Mouse (Mus musculus) heart, postnatal 4 days (tissue): Measurements from ENCODE around the gene Hspb8. TPM values are rescaled to one million over a fixed set of nuclear protein-coding genes. Genes with fewer than 3 reads are reported as not detected.
"Not testable (repeated sequence)": the region's sequence is repeated elsewhere in the genome, so short reads cannot be mapped to it uniquely, and the experiment has no call there.

Experiments used
- DNase-seq: peaks from one replicate; pipeline ENCODE4 v3.0.0; 2021
- total RNA-seq, 2 experiments: library from RNA; stranded (reverse); gene quantifications; 2 replicates each; pipeline ENCODE4 v1.2.3; 2021

Hspb8 gene
- total RNA-seq, 2 experiments from 2014 or later: 75.1 to 75.9 TPM

DNA sequence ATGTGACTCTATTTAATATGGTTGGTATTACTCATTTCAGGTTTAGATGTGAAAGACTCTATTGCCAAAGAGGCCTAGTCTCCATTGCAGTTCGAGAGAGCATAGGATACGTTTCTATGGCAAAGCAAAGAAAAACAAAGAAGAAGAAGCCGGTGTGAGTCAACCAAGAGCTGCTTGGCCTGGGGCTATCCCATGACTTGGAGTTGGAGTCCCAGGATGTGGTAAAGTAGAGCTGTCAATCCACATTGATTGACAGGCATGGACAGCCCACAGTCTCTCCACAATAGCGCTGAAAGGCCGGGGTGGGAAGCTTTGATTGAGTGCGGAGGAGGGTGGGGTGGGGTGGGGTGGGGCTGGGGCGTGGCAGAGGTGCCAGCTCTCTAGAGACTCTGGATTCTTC, 10.2 kb upstream of the Hspb8 start:
- no peak for DNase-seq

DNA sequence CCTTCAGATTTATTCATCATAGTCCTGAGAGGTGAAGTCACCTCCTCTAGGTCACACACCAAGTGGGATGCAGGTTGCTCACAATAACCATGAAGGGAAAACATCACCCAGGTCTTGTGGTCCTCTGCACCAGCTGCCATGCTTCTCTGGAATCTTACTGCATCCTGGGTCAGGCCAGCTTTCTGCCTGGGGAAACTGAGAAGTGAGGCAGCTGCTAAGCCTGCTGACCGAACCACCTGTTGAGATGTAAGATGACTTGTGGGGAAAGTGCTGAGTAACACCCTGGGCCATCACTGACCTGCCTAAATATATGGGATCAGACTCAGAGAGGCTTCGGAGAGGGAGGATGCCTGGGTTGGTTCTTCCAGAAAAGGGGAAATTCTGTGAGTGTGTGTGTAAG, 4.0 kb upstream of the Hspb8 start:
- DNase-seq: no peak

DNA sequence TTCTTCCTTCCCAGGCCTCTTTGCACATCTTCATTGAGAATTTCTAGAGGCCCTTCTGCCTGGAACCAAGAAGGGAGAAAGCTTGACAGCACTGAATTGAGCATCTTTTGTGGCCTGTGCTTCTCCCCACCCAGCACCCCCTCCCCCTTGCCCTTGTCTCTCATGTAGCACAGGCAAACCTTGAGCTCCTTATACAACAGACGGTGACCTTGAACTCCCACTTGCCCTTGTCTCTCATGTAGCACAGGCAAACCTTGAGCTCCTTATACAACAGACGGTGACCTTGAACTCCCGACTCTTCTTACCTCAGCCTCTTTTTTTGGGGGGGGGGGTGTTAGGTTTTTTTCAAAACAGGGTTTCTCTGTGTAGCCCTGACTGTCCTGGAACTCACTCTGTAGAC, 3.0 kb upstream of the Hspb8 start:
- DNase-seq: not testable (repeated sequence)

DNA sequence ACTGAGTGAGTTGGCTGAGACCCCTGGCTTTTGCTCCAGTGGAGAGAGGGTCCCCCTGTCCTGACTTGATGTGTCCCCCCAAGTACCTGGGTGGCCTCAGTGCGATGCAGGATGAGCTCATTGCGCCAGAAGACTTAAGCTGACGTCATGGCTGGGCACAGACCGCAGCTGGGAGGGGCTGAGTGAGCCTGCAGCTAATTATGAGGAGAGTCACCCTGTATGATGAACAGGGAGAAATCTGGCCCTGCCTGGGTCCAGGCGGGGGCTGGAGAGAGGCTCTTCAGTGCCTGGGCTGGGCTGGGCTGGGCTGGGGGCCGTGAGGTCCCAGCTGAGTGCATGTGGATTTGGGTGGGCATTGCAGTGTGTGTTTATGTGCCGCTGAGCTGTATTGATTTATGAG, 2.6 kb upstream of the Hspb8 start:
- DNase-seq: peak; percentile 64

DNA sequence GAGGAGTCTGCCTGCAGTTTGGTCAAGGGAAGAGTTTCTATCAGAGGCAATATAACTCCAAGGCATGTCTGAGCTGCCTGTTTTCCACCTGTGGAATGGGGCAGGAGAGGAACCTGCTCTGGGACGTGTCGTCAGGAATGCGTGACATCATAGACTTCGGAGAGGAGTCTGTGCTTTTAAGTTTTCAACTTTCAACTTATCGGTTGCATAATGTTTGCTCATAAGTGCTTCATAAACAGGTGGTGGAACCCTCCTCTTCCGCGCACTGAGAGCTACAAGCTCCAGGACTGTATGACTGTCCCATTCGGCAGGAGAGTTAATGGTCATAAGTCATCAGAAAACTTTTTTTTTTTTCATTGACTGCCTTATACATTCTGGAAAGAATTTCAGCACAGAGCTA, 1.1 kb upstream of the Hspb8 start:
- DNase-seq: no peak

DNA sequence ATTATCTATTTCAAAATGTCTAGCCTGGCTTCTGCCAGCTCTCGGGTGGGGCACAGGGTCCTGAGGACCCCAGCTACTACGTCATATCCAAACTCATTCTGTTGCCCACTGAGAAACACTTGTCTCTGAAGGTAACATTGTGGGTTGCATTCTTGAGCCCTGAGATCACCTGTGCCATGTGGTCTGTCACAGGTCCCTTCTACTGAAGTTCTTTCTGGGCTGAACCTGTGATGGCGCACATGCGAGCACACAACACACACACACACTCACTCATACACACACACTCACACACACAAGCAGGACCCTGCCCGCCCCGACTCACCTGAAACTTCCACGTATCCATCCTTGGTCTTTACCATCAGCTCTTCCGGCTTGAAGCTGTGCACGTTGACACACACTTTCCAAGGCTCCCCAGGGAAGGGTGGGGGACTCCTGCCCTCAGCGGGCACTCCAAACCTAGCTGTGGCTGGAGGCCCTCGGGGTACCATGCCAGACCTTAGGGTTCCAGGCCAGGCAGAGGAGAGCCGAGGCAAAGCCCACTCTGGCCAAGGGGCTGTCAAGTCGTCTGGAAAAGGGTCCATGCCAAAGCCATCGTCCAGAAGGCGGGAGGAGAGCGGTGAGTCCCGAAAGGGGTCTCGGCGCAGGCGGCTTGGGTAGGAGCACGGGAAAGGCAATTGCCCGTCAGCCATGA, 728 bp downstream of the Hspb8 start:
- DNase-seq: peak; percentile 33

DNA sequence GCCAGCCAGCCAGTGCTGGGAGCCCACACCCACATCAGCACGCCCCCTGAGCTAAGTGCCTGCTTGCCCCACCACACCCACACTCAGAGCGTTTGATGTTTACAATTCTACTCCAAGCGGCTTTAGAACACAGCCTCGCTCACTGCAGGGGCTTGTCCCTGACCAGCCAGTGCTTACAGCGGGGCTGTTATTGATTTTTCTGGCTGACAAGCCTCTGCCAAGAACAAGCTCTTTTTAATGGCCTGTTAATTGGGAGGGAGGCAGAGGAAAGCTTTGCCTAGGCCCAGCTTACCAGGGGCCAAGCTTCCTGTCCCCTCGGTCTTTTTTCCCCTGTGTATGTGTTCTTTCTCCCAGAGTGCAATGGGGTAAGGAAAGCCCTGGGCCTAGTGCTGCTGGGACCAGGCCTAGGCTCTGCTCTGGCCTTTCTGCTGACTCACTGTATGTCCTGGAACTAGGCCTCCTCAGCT, 1.9 kb downstream of the Hspb8 start:
- DNase-seq: peak; percentile 35

DNA sequence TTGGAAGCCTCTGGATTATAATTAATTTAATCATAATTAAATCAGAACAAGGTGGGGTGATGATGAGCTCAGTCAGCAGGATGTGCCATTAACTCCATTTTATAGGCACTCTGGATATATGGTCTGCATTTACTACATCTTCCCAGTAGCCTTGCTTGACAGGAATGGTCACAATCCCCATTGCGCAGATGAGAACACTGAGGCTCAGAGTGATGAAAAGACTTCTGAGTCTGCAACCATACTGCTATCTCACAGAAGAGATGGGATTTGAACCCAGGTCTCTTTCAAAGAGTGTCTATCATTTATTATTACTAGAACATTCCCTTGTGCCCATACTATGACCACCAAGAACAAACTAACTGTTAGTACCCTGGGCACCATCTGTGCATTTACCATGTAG, 2.5 kb downstream of the Hspb8 start:
- no peak for DNase-seq

DNA sequence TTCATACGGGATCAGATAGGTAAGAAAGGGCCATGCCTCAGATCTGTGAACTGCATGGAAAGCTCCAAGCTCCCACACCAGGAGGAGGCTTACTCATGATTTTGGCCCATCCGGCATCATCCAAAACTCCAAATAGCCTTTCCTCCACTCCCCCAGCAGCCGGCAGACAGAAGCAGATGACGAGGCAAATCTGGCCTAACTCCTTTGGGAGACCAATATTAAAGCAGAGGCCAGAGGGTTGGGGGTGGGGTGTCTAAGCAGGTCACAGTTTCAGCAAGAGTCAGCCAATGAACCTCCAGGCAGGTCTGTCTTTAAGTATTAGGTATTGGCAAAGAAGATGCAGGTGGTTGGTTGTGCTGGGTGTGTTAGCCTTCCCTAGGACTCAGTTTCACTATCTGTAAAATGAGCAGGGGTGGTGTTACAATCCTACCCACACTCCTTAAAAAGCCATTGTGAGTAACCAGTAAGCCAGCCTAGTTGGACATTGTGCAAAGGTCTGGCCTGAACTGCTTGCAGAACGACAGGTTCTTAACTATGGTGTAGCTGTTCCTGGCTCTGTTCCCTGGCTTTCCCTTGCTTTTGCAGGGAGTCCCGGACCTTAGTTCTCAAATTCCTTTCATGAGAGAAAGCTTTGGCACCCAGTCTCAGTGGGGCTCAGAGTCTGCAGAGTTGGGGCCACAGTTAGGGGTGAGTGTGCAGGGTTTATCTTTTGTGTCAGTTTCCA, 3.2 kb downstream of the Hspb8 start:
- DNase-seq: peak; percentile 22

DNA sequence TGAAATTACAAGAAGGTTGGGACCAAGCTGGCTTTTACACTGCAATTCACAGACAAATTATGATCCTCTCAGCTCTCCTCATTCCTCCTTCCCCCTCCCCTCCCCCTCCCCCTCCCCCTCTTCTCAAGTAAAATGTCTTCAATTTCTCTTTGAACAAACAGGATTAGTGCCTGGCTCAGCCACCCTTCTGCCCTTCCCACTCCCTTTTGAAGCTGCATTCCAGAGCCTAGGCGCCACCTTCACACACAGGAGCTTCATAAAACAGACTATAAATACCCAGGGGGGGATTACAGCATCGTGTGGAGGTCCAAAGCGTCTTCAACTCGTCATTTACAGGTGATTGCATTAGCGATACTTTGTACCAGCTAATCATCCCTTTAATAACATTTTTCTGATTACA, 6.5 kb downstream of the Hspb8 start:
- DNase-seq: no peak

DNA sequence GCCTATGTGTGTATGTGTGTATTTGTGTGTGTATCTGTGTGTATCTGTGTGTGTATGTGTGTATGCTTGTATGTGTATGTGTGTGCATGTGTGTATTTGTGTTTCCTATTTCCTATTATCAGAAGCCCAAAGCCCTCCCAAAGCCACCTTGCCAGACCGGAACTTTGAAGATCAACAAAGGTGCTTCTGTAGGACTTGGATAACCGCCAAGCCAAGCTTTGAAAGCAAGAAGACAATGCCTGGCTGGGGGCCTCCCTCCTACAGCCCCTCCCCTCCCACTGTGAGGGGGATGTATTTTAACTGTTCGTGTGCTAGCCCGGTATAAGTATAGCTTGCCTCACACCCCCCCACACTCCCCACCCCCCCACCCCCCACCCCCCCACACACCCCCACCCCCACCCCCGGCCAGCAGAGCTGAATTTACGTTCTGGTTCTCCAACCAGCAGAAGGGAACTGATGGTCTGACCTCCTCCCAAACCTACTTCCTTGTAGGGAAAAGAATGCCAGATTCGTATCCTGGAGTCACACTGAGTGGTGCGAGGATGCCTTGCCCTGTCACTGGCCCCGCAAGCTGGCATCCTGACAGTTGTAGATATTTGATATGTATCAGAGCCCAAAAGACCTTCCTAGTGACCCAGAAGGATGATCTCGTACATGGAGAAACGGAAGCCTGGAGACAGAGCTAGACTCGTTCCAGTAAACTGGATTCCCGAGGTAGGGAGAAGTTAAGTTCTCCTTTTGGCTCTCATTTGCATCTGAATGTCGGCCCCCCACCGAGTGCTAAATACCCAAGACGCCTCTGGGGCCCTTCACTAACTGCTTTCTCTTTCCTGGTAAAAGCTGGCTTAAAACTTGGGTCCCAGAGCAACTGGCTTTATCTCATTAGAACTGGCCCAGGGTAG, 12.7 kb downstream of the Hspb8 start:
- no peak for DNase-seq

DNA sequence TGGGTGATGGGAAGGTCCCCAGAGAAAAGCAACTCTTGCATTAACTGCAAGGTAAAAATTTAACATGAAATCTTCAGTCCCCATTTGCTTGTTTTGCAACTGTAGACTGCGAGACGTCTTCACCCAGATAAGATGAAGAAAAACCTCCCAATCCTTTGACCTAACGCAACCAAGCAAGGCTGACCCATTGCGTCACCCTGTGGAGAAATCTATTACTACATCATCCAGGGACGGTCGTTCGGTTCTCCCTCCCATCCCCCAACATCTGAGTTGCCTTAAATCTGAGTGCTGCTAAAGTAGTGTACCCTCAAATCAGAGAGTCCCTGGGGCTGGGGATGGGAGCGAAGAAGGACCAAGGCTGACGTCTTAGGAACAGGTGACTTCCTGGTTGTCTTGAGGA, 13.7 kb downstream of the Hspb8 start:
- DNase-seq: no peak

DNA sequence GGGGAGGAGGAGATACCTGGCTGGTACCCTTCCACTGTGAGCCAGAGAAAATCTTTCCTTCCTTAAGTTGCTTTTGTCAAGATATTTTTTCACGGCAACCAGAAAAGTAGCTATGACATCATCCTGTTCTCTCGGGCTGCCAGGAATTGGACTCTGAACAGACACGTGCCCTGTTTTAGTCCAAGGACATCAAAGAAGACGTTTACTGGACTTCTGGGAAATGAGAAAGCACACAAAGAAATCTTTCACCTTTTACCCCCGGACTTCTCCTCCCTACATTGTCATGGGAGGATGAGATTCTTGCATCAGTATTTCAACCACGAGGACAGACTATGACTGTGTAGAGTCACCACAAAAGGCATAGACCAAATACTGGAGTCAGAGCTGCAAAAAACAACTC, 14.7 kb downstream of the Hspb8 start:
- DNase-seq: no peak

DNA sequence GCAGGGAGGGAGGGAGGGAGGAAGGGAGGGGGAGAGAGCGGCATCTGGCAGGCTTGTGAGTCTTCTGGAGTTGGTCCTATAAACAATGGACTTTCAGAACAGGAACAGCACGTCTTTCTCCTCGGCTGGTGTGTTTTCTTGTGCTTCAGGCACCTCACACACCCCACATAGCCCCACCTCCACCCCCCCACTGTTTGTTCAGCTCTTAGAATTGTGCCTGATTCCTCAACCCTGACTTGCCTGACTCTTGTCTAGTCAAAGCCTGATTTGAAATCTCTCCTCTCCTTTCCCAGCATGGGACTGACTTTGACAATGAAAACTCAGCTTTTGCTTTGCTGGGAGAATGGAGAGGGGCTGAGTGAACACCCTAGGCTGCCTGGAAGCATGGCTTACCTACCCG, 15.3 kb downstream of the Hspb8 start:
- no peak for DNase-seq

DNA sequence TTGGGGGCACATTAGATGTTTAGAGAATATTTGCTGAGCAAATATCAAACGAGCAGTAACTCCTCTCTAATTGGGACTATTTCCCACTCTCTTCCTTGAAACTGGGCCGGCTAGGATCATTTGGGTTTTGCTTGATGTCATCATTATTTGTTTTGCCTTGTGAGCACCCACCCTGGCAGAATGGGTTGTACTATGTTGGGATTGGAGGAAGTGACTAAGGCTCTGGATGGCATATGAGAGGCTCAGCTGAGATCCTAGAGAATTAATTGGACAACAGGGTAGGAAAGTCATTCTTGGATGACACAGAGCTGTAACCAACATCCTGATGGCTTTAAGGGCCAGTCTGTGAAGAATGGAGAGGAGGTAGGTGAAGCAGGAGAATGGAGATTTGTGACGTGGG, 16.2 kb downstream of the Hspb8 start:
- no peak for DNase-seq

DNA sequence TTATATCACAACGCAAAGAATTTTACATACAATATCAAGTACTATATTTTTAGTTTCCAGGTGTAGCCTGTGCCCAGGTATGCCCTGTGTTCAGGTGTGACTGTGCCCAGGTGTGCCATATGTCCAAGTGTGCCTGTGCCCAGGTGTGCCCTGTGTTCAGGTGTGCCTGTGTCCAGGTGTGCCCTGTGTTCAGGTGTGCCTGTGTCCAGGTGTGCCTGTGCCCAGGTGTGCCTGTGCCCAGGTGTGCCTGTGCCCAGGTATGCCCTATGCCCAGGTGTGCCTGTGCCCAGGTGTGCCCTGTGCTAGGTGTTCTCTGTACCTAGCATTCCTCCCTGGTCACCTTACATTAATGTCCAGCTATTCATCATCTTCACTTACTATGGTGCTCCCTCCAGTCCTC, 16.7 kb downstream of the Hspb8 start:
- DNase-seq: no peak

DNA sequence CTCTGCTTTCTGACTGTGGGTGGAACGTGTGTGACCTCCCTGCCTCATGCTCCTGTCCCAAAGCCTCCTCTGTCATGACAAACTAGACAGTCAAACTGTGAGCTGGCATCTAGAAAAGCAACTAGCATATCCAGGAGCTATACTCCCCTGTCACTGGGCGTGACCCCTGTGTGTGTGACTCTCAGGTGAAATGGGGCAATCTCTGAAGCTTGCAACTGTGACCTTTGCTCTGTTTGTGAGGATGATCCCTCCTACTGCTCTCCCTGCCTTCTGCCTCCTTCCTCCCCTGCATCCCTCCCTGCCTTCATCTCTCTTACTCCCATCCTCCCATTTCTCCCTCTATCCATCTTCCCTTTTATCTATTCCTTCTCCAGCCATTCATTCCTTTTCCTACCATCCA, 18.6 kb downstream of the Hspb8 start:
- DNase-seq: no peak

DNA sequence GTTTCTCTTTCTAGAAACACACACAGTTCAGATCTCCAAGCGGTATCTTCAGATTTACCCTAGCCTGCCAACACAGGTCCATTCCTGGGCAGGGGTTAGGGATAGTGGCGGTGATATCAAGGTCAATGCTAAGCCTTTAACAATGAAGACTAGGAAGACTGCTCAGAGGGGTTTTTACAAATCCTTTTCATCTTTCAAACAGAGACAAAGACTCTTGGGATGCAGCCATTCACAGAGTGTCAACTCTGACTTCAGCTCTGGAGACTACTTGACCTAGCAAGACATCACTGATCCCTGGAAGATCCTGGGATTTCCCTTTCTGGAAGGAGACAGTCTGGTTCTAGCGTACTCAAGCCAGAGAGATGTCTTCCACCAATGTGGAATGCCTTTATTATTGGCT, 21.9 kb downstream of the Hspb8 start:
- DNase-seq: no peak

DNA sequence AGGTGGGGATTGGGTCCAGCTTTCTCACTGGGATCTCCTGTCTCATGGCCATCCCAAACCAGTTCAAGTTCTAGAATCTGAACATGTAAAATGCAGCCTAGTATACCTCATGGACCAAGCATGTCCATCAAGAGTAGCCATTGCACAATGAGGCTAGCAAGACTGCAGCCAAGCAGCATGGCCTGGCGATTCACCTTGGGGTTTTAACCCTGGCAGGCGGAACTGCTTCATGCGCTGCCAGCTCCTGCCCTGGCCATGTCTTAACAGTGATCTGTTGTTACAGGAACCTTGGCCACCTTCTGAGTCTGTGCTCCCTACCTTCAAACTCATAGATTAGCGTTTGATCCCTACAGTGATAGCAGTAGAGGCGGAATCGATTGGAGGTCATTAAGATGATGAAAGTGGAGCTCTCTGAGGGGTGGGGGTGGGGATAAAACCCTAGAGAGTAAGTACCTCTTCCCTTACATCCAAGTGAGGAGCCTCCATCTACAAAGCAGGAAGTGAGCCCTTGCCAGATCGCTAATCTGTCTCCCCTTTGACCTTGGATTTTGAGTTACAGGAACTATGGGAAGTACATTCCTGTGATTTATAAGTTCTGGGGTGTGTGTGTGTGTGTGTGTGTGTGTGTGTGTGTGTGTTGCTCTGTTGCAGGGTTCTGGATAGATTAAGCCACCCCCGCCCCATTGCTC, 22.5 kb downstream of the Hspb8 start:
- no peak for DNase-seq

DNA sequence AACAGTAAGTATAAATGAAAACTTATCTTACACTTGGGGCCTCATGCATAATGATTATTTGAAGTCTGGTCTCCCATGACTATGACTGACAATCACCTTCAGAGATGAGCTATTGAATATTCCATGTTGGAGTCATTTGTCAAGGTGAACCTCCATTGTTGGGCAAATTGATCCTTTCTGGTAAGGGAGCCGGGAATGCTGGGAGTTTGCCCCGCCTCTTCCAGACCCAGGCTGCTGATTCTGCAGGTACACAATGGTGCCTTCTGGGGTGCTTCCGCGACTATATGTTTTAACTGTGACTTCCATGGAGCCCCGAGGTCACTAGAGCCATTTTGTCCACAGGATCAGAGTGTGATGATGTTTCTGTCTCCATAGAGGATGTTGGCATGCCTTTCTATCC, 26.6 kb downstream of the Hspb8 start:
- no peak for DNase-seq

DNA sequence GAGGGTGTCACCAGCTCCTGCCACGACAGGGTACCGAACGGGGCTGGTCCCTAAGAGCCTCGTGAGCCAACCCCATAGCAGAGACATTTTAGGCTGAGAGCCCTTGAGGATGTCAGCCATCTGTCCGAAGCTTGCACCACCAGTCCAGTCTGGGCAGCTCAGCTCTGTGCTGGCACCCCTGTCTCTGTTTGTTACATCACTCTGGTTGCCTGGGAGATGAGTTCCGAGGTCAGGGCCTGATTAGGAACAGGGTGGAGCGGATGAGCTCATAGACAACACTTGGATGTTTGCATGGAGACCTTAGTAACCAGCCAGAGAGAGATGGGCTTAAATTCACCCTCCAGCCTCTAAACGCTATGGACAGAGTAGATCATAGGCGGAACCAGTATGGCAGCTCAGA, 30.1 kb downstream of the Hspb8 start:
- peak; percentile 25 for DNase-seq

DNA sequence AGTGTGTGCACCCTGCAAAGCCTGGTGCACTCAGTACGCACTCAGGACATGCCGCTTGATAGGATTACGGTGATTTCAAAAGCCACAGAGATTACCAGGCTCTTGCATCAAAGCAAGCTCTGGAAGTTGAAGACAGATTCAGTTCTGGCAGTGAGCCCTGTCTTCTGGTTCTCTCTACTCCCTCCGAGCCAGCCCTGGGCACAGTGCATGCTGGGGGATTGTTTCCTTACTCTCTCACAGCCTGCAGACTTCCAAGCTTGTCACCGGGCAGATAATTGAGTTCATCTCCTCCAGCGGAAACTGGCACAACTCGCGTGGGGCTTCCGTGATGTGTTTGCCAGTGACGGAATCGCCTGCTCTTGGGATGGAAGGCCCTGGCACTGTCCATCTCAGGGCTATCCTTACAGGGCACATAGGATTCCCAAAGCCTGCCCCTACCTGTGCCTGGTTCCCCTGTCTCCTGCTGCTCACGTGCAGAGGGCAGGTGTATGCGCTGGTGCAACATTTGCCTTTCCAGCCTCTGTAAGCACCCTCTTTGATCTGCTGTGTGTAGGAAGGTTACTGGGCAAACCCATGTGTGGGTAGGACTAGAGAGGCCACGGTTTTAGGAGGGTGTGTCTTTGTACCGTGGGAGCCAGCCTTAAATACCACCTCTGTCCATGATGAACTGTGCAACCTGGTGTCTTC, 32.7 kb downstream of the Hspb8 start:
- peak; percentile 58 for DNase-seq
